Mouse (Mus musculus): ENCODE data around the gene Acbd5.

- TF ChIP-seq CTCF (IDR thresholded peaks at IDR 0.05; ENCODE audit: control insufficient read depth, insufficient read depth, insufficient replicate concordance, low read depth, low read length) = no peak
- TF ChIP-seq POLR2A (IDR thresholded peaks at IDR 0.05; ENCODE audit: control insufficient read depth, low read depth, low read length) = no peak
Observed at GRCm38 (mm10) chr2:23048006-23048405, 20.0 kb upstream of the Acbd5 start.

Data from testis, adult 2 months (tissue).